Mouse (Mus musculus) bone marrow macrophage, adult 2 months (primary cell): ENCODE measurements at regions not wholly inside any gene's neighbourhood (a gene's known extent, or its start where the extent isn't known, plus 50 kb on each side); places are given as distances from the start of the nearest gene placed in this dataset.

Experiments used
- CTCF ChIP-seq: IDR thresholded peaks from 2 replicates; pipeline ENCODE4 v1.5.1; 2012; ENCODE audit warnings: low read depth, mild to moderate bottlenecking, low read length, moderate library complexity
- POLR2A ChIP-seq: IDR thresholded peaks from 2 replicates; pipeline ENCODE4 v1.6.1; 2012; ENCODE audit warnings: mild to moderate bottlenecking, low read depth, low read length, borderline replicate concordance

DNA sequence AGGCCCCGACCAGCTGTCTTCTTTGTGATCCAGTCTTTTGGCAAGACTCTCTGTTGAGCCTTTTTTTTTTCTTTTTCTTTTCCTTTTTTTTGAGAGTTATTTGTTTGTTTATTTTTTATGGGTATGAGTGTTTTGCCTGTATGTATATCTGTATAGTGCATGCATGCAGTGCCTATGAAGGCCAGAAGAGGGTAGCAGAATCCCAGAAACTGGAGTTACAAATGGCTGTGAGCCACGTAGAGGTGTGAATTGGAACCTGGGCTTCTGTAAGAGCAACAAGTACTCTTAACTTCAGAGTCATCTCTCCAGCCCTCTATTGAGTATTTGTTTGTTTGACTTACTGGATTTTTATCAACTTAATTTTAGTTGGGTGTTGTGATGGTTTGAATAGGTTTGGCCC lies 239.8 kb downstream of the Zfp704 start:
- TF ChIP-seq CTCF (no peak), POLR2A (no peak)
